ENCODE assay signal across 8 mouse cellular contexts in the genomic region with DNA sequence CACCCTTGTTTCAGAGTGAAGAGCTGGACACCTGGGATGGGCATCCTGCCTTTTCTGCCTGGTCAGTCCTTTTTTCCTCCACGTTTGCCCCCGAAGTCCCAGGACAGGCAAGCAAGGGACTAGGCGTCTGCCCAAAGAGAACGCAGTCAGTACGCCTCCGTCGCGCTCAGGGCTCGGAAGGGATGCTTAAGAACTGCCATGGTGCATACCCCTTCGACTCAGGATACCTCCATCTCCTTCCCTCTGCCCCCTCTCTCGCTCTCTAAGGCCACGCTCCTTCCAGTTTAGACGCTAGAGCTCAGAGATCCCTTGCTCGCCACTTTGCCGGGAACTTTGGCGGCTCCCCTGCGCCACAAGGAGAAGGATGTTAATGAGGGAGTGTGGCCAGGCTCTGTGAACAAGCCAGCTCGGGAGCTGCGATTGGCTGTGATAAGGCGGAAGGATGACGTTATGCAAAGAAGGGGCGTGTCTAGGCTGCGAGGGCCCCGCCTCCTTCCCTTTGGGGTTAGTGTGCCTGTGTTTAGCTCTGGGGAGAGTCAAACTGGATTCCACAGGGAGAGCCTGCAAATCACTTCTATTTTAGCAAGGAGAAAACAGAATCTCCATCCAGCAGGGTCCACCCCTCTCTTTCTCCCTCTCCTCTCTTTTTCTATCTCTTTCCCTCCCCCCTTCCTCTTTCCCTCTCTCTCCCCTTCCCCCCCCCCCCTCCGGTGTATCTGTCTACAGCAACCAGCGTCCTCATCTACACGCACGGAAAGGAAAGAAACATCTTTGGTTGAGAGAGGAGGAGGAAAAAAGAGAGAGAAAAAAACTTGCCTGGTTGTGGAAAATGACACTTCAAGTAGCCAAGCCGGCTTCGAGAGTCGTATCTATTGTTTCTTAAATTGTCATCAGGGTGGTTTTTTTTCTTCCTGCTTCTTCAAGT. TPM values are rescaled to one million over a fixed set of nuclear protein-coding genes. Genes with fewer than 3 reads are reported as not detected.
DNase-seq lines count a peak whose midpoint lies in the region.

Ebf1 (plus strand) TSS at position 530 of the 925 bp plus-strand sequence.

- peak; percentile 97 for DNase-seq in ZHBTc4 (ENCODE audit: low read depth, low spot score)
- DNase-seq in cerebellum, adult 8-10 months: peak; percentile 93
- peak; percentile 96 for DNase-seq in forelimb bud, embryonic 11.5 days (ENCODE audit: low read depth, low spot score)
- DNase-seq in heart, postnatal 4 days: peak; percentile 92
- DNase-seq in layer of hippocampus, adult 9-11 months: peak; percentile 27
- peak; percentile 73 to 75 for DNase-seq in right cerebral cortex, postnatal 10 days (ENCODE audit: low spot score in 2 of 2)
- DNase-seq in yolk sac, embryonic 10.5 days (ENCODE audit: low spot score): peak; percentile 91

- no peaks in the 10 kb centered on the region for H3K9me3 ChIP-seq in megakaryocyte, embryonic 14.5 days

- H3K27me3 ChIP-seq in megakaryocyte, embryonic 14.5 days (replicated peaks): peaks cover 89% of the 10 kb centered on the region

- no peaks in the 10 kb centered on the region for H3K36me3 ChIP-seq in megakaryocyte, embryonic 14.5 days (replicated peaks; ENCODE audit: low read length)

- peak within 1 kb of the TSS; percentile 91 for H3K4me3 ChIP-seq in megakaryocyte, embryonic 14.5 days (replicated peaks)

- peaks cover 49% of the 10 kb centered on the region for H3K4me1 ChIP-seq in megakaryocyte, embryonic 14.5 days

RNA-seq across cellular contexts. Expression of gene Ebf1, which starts in this region (rescaled TPM):
- 10 to 100 TPM; 27.2 to 31.0 TPM for total RNA-seq in heart, postnatal 4 days (2021)
- polyA plus RNA-seq in megakaryocyte, embryonic 14.5 days (2012; ENCODE audit: insufficient read depth, low replicate concordance): 0.38 TPM in 1 of 2 replicates, not detected in the other

Comparison
In these comparisons a context has a peak if more than half of its experiments do, and no peak if none do; other contexts are left out.
1. Peak in every context shown above with its lines: DNase-seq and H3K4me3 ChIP-seq.
2. DNase-seq: peak in every context shown above with its lines; median percentile 97 in ZHBTc4; 96 in forelimb bud, embryonic 11.5 days; 93 in cerebellum, adult 8-10 months; 92 in heart, postnatal 4 days; 91 in yolk sac, embryonic 10.5 days; 74 in right cerebral cortex, postnatal 10 days; 27 in layer of hippocampus, adult 9-11 months.